Comparison of ENCODE assay signal across 9 mouse cellular contexts in genomic region chr6:72710897-72711507, GRCm38 (mm10).
DNase-seq lines count a peak whose midpoint lies in the region; TF ChIP-seq lines count a peak whose summit lies in the region.
"Had no signal": no experiment of that assay in that cellular context is flagged by ENCODE, and none has a peak within 500 bp of the region (broad histone marks: within the 10 kb centered on the region; RNA-seq: fewer than 3 reads in every experiment).

No protein-coding gene starts in this region.

- intact Hi-C loops in gastrocnemius, adult 2 months (cut with DNase I), result no loop called here
- intact Hi-C loops in gastrocnemius, postnatal 36 days (cut with DNase I), result no loop called here

- no peak overlapping the region for H3K4me3 ChIP-seq in gastrocnemius, adult 2 months

- no peak for TF ChIP-seq CTCF in gastrocnemius, adult 2 months (IDR thresholded peaks at IDR 0.05)

- peak; percentile 54 for DNase-seq in embryo, embryonic 11 days
- no peak for DNase-seq in embryo, embryonic 9.5 days (ENCODE audit: extremely low spot score)
- DNase-seq in right cerebral cortex, postnatal 25 days, result peak; percentile 16
- no peak for DNase-seq in right cerebral cortex, postnatal 14 days
- DNase-seq in mesoderm, embryonic 11.5 days (ENCODE audit: low read depth, low spot score), result peak; percentile 50
- no peak for DNase-seq in thymus, postnatal 4 days
- no peak for DNase-seq in gastrocnemius, adult 2 months
- no peak for DNase-seq in gastrocnemius, postnatal 36 days

- H3K27ac ChIP-seq in gastrocnemius, adult 2 months, result no peak overlapping the region
- H3K27ac ChIP-seq: liver, embryonic 14.5 days had no signal

Comparison
In these comparisons a context has a peak if more than half of its experiments do, and no peak if none do; other contexts are left out.
1. DNase-seq: peak in embryo, embryonic 11 days (single experiment), right cerebral cortex, postnatal 25 days (single experiment) and mesoderm, embryonic 11.5 days (single experiment); none in embryo, embryonic 9.5 days (single experiment), right cerebral cortex, postnatal 14 days (single experiment), thymus, postnatal 4 days (single experiment), gastrocnemius, adult 2 months (single experiment) and gastrocnemius, postnatal 36 days (0 of 2).